Mouse (Mus musculus) adrenal gland, adult 8-10 months (tissue): ENCODE measurements around the gene Pax3. TPM values are rescaled to one million over a fixed set of nuclear protein-coding genes. Genes with fewer than 3 reads are reported as not detected.

Experiments
- DNase-seq: peaks from one replicate; pipeline ENCODE4 v3.0.0; 2022
- total RNA-seq, 4 experiments: library from RNA; stranded (reverse); gene quantifications; 2 replicates each; pipeline ENCODE4 v1.2.4; 2022

The Pax3 gene
- total RNA-seq, 4 experiments from 2014 or later, result not detected

DNA sequence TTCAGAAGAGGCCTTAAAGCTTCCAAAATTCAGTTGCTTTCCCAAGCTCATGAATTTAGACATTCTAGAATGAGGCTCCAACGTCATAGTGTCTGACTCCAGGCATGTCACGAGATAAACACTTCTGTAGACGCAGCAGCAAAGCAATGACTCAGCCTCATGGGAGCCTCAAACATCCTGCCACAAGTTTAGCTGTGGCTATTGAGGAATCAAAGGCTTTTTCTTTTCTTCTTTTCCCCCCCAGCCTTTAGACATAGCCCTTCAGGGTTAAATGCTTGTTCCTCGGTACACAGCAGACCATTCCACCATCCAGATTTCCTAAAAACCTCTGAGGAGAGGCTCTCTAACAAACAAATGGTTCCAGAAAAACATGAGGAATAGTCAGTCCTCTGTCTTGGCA, 139.0 kb downstream of the Pax3 start:
- DNase-seq, result no peak

- DNase-seq, result no peak
Measured at GRCm38 (mm10) chr1:78053677-78054076, 143.3 kb downstream of the Pax3 start.

Other genes starting within 250 kb of the Pax3 start
- gene Sgpp2, start 113.2 kb upstream of the Pax3 start, total RNA-seq, result 10 to 100 TPM in 1 of 4 experiments, 1 to 10 TPM in 3; 3.6 to 10.5 (median 6.4) TPM